Mouse (Mus musculus): ENCODE results near the gene Gm37240.

- TF ChIP-seq POLR2A (IDR thresholded peaks at IDR 0.05; ENCODE audit: insufficient read depth, low read depth, low read length) (no peak), CTCF (IDR thresholded peaks at IDR 0.05; ENCODE audit: insufficient read depth, low read depth, low read length) (no peak)
Measured at GRCm38 (mm10) chr3:85635591-85635990, 251.7 kb downstream of the Gm37240 start.

All from olfactory bulb, adult 2 months (tissue).